Mouse (Mus musculus) left cerebral cortex, adult 8-10 months (tissue): Measurements from ENCODE around the gene Il17rd. TPM values are rescaled to one million over a fixed set of nuclear protein-coding genes. Genes with fewer than 3 reads are reported as not detected.
A peak's percentile ranks its signal among the peaks of the same experiment; 100 is the strongest.

ENCODE experiments used
- DNase-seq, 2 experiments: peaks; one replicate each; pipeline ENCODE4 v3.0.0; 2022; ENCODE audit warnings: low spot score in 2 of 2
- total RNA-seq, 4 experiments: library from RNA; stranded (reverse); gene quantifications; 2 replicates each; pipeline ENCODE4 v1.2.4; 2022

Il17rd gene
- total RNA-seq, 4 experiments from 2014 or later: 2.3 to 3.0 (median 2.5) TPM

- no peak for DNase-seq
Measured at GRCm38 (mm10) chr14:27085471-27085870, 46.7 kb downstream of the Il17rd start.

- DNase-seq: no peak
Measured at GRCm38 (mm10) chr14:27085999-27086398, 47.3 kb downstream of the Il17rd start.

- no peak for DNase-seq
Measured at GRCm38 (mm10) chr14:27094247-27094646, 55.5 kb downstream of the Il17rd start.

GRCm38 (mm10) chr14:27096133-27096532 is 57.4 kb downstream of the Il17rd start:
- DNase-seq: no peak

GRCm38 (mm10) chr14:27096779-27097178 is 58.0 kb downstream of the Il17rd start:
- DNase-seq: peak; percentile 44 to 48

- DNase-seq: no peak
Measured at GRCm38 (mm10) chr14:27101735-27102134, 63.0 kb downstream of the Il17rd start.

GRCm38 (mm10) chr14:27102720-27103119 is 64.0 kb downstream of the Il17rd start:
- peak in 1 of 2 experiments; percentile 51 for DNase-seq

GRCm38 (mm10) chr14:27105731-27106457 is 67.2 kb downstream of the Il17rd start:
- DNase-seq: peak in 1 of 2 experiments; percentile 68

GRCm38 (mm10) chr14:27108748-27109504 is 70.2 kb downstream of the Il17rd start:
- no peak for DNase-seq

- no peak for DNase-seq
Measured at GRCm38 (mm10) chr14:27114362-27115274, 75.9 kb downstream of the Il17rd start, which contains the start of gene Arhgef3. TSS of gene Arhgef3 (plus strand) at chr14:27114899.

GRCm38 (mm10) chr14:27115275-27115660 is 76.5 kb downstream of the Il17rd start:
- DNase-seq: no peak

GRCm38 (mm10) chr14:27115991-27116390 is 77.2 kb downstream of the Il17rd start:
- no peak for DNase-seq

- no peak for DNase-seq
Measured at GRCm38 (mm10) chr14:27116577-27117165, 77.9 kb downstream of the Il17rd start.

- no peak for DNase-seq
Measured at GRCm38 (mm10) chr14:27118546-27118945, 79.8 kb downstream of the Il17rd start.

- no peak for DNase-seq
Measured at GRCm38 (mm10) chr14:27122646-27123045, 83.9 kb downstream of the Il17rd start.

- no peak for DNase-seq
Measured at GRCm38 (mm10) chr14:27123543-27123942, 84.8 kb downstream of the Il17rd start.

GRCm38 (mm10) chr14:27130031-27130430 is 91.3 kb downstream of the Il17rd start:
- no peak for DNase-seq

GRCm38 (mm10) chr14:27130676-27131075 is 91.9 kb downstream of the Il17rd start:
- DNase-seq: no peak

GRCm38 (mm10) chr14:27131521-27131920 is 92.8 kb downstream of the Il17rd start:
- DNase-seq: no peak

- DNase-seq: peak in 1 of 2 experiments; percentile 37
Measured at GRCm38 (mm10) chr14:27138891-27139290, 100.2 kb downstream of the Il17rd start.

- DNase-seq: no peak
Measured at GRCm38 (mm10) chr14:27139968-27140367, 101.2 kb downstream of the Il17rd start.
